Mouse (Mus musculus): ENCODE measurements around the gene Naa20. TPM values are rescaled to one million over a fixed set of nuclear protein-coding genes. Genes with fewer than 3 reads are reported as not detected.

Naa20 gene
- total RNA-seq, 2 experiments from 2014 or later: 71.8 to 80.8 TPM

DNA sequence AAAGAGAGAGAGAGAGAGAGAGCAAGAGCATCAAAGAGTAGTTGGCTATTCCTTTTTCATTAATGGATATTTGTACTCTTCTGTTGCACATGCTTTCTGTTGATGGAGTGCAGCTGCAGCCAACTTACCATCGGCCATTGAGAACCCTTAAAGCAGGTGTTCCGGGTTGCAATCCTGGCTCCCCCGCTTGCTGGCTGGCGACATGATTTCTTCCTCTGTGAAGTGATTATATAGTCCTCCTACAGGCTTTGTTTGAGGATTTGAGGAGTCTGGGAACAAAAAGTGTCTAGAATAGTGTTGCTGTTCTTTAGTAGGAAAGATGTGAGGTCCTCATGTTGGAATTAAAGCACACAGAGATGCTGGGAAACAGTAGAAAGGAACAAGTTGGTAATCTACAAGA lies 30.6 kb upstream of the Naa20 start:
- intact Hi-C loops (cut with DNase I): no loop called here
- DNase-seq (ENCODE audit: extremely low spot score in 1 of 2, low spot score in 2 of 2): no peak
- H3K27ac ChIP-seq: no peak overlapping the region
- no peak for TF ChIP-seq CTCF (IDR thresholded peaks at IDR 0.05)
- H3K4me3 ChIP-seq: no peak overlapping the region

GRCm38 (mm10) chr2:145872099-145872498 lies 29.8 kb upstream of the Naa20 start:
- no peak for TF ChIP-seq CTCF (IDR thresholded peaks at IDR 0.05)
- intact Hi-C loops (cut with DNase I): no loop called here
- Histone ChIP-seq H3K4me3 (no peak overlapping the region), H3K27ac (no peak overlapping the region)
- DNase-seq (ENCODE audit: extremely low spot score in 1 of 2, low spot score in 2 of 2): no peak

- intact Hi-C loops (cut with DNase I): no loop called here
- H3K27ac ChIP-seq: no peak overlapping the region
- DNase-seq (ENCODE audit: extremely low spot score in 1 of 2, low spot score in 2 of 2): no peak
- no peak overlapping the region for H3K4me3 ChIP-seq
- no peak for TF ChIP-seq CTCF (IDR thresholded peaks at IDR 0.05)
Measured at GRCm38 (mm10) chr2:145873953-145874352, 27.9 kb upstream of the Naa20 start.

DNA sequence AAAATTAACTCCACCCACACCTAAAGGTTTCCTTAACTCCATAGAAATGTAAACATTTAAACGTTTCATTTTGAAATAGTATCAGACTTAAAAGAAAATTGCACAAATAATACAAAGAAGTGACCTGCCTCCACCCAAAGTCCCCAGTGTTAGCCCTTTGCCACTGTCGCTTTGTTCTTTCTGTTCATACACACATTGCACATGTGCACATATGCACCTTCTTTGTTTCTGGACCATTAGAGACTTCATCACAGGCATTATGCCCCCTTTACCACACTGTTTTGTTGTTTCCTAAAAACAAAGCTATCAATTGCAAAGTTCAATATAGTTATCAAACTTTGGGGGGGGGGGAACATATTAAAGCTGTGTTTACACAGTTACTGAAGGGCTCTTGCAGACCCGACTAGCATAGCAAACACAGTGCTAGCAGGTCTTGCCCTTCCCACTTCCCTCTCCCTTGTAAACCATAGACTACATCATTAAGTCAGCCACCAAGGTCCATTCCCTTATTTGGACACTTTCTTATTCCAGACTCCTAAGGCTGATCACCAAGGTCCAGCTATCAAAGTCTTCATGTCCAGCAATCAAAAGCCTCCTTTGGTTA lies 26.9 kb upstream of the Naa20 start:
- no peak for TF ChIP-seq CTCF (IDR thresholded peaks at IDR 0.05)
- intact Hi-C loops (cut with DNase I): no loop called here
- no peak for DNase-seq (ENCODE audit: extremely low spot score in 1 of 2, low spot score in 2 of 2)
- no peak overlapping the region for H3K27ac ChIP-seq
- no peak overlapping the region for H3K4me3 ChIP-seq

DNA sequence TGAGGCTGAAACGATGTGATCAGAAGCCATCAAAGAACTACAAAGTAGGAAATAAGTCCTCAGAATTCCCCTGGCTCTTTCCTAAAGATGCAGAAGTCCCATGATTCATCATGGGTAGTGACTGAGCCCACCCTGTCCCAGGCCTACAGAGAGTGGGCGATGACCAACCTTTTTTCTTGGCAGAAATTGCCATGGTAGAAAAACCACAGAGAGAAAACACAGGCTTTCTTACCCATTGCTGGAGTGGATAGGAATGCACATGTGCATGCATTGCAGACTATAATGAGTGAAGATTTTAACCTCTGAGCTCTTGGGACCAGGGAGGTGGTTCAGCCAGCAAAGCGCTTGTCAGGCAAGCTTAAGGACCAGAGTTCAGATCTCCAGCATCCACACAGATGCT lies 24.7 kb upstream of the Naa20 start:
- intact Hi-C loops (cut with DNase I): no loop called here
- no peak for DNase-seq (ENCODE audit: extremely low spot score in 1 of 2, low spot score in 2 of 2)
- no peak overlapping the region for H3K27ac ChIP-seq
- no peak overlapping the region for H3K4me3 ChIP-seq
- TF ChIP-seq CTCF (IDR thresholded peaks at IDR 0.05): no peak

DNA sequence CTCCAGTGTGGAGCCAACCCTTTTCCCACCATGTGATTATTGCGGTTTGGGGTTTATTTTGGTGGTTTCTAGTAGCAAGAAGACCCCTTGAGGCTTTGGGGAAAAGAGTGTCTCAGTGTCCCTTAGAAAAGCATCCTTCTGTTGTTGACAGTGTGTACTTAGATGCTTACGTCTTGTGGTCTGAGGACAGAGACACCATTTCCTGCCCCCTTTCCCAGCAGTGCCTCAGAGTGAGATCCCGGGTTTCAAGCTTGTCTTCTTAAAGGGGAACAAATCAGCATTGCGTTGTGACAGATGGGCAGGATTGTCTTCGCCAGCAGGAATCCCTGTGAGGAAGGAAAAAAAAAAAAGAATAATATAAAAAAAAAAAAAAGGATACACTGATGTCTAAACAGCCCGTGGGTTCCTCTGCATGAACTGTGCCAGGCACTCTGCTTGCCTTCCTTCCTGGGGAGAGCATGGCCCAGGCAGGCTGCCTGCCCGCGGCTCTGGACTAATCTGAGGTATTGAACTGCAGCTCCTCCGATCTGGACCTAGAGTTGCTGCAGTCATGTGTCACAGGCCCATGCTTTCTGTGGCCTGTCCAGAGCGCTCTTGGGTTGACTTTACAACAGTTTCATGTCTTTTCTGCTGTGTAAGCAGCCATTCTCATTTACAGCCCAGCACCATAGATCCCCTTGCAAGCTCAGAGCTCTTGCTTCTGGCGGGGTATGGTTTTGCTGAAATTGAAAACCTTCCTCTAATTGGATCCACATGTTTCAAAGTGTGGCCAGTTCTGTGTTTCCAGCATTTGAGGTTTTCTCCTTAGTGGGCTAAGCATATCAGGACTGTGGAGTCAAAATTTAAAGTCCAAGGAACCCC lies 20.8 kb upstream of the Naa20 start:
- peak overlapping the region; percentile 24; the same call in 1 of the 2 replicates for H3K27ac ChIP-seq
- no peak for DNase-seq (ENCODE audit: extremely low spot score in 1 of 2, low spot score in 2 of 2)
- no peak for TF ChIP-seq CTCF (IDR thresholded peaks at IDR 0.05)
- intact Hi-C loops (cut with DNase I): loop anchor here (5.0 kb wide), 2 partner anchors 89 to 184 kb away; no protein-coding TSS in a partner anchor
- H3K4me3 ChIP-seq: no peak overlapping the region

DNA sequence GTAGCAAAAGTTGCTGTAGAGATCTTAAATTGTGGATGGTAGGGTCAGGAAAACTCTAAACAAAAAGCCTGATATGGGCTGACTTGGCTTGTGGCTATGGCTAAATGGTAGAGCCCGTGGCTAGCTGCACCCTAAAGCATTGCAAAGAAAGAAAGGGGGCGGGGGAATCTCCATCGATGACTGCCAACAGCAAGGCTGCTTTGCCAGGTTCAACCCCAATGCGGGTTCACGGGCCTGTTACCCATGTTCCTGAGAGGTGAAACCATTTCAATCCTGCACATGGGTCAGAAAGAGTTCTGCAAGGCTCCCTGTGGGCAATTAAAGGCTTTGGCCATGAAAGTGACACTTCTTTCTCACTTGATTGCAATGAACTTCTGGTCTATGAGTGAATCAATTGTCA lies 20.0 kb upstream of the Naa20 start:
- Histone ChIP-seq H3K4me3 (no peak overlapping the region), H3K27ac (no peak overlapping the region)
- no peak for TF ChIP-seq CTCF (IDR thresholded peaks at IDR 0.05)
- intact Hi-C loops (cut with DNase I): loop anchor here (5.0 kb wide), 2 partner anchors 90 to 185 kb away; no protein-coding TSS in a partner anchor
- DNase-seq (ENCODE audit: extremely low spot score in 1 of 2, low spot score in 2 of 2): no peak

DNA sequence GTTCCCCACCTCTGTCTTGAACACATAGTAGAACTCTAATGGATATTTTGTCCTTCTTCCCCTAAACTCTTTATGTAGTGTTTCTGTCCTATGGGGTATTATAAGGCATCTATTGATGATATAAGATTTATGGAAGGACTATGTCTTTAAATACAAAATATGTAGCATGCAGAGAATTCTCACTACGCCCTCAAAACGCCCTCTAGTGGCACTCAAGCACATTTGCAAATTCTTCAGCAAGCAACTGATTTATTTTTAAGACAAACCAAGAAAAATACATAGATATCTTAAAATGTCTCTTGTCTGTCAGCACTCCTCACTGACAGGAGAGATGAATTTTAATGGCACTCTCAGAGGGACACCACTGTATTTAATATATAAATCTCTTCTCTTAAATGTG lies 19.5 kb upstream of the Naa20 start:
- TF ChIP-seq CTCF (IDR thresholded peaks at IDR 0.05): peak; percentile 81
- intact Hi-C loops (cut with DNase I): loop anchor here (5.0 kb wide), 2 partner anchors 90 to 185 kb away; no protein-coding TSS in a partner anchor
- no peak overlapping the region for H3K27ac ChIP-seq
- no peak overlapping the region for H3K4me3 ChIP-seq
- no peak for DNase-seq (ENCODE audit: extremely low spot score in 1 of 2, low spot score in 2 of 2)

DNA sequence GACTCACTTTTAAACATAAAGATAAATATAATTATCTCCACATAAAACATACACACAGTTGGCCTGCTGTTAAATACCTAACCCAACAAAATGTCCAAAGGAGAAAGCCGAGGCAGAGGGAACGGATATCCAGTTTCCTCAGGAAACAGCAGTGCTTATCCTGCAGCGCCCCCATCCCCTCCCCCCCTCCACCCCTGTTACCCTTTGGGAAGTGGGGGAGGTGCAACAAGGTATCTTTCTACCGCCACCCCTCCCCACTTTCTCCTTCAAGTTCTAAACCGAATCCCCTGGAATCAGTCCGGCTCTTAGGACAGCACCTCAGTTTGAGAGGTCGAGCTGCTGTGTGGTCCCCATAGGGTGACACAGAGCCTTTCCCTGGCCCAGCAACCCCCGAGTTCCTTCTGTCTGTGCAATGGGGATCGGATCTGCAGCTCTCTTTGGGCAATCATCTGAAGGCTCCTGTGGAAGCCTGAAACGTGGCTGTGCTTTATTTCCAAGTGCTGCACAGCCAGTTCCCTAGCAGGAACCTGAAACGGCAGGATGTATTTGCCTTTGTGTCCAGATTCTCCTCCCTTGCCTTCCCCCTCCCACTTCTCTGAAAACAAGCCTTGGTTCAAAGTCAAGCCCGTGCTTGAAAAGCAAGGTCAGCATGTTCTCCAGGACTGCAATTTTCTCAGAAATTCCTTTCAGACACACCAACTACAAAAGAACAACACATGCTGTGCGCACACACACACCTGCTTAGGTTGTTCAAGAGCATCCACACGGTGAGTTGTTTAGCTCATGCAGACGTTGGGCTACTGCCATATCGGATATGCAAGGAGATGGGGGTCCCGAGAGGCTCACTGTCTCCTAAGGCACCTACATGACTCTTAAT lies 17.6 kb upstream of the Naa20 start:
- Histone ChIP-seq H3K4me3 (no peak overlapping the region), H3K27ac (peak overlapping the region; percentile 79)
- no peak for TF ChIP-seq CTCF (IDR thresholded peaks at IDR 0.05)
- DNase-seq (ENCODE audit: extremely low spot score in 1 of 2, low spot score in 2 of 2): no peak
- intact Hi-C loops (cut with DNase I): loop anchor here (5.0 kb wide), 2 partner anchors 92 to 187 kb away; no protein-coding TSS in a partner anchor

DNA sequence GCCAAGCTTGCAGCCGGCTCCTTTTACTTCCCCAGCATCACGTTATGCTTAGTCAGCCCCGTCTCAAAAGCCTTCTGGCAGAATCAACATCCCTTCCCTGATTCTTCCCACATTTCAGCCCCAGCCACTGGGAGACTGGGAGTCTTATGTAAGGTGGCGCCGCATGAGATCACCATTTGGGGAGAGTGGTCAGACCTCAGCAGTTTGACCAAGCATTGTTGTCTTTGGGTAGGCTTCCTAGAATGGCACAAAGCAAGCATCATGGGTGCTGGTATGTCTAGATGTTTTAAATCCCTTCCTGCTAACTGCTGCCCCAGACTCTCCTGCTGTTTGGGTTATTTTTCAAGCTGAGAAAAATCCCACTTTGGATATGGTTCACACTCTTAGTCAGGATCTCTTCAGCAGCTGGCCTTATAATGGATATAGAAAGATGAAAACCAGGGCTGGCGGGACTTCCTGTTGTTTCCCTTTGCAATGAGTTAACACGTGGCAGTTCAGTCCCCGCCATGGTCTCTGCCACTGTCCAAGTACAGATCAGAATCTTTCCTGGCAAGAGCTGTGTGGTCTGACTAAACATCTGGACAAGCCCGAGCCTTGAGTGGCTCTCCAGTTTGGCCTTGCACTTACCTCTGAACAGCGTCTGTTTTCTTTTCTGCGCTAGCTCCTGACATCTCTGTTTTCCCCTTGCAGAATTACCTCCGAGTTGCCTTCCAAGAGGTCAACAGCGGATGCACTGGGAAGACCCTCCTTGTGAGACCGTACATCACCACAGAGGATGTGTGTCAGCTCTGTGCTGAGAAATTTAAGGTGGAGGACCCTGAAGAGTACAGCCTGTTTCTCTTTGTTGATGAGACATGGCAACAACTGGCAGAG lies 16.8 kb upstream of the Naa20 start:
- peak in 1 of 2 experiments; percentile 57 for DNase-seq (ENCODE audit: extremely low spot score in 1 of 2, low spot score in 2 of 2)
- TF ChIP-seq CTCF (IDR thresholded peaks at IDR 0.05): no peak
- Histone ChIP-seq H3K4me3 (no peak overlapping the region), H3K27ac (peak overlapping the region; percentile 79)
- intact Hi-C loops (cut with DNase I): loop anchor here (5.0 kb wide), 3 partner anchors 33 to 188 kb away; no protein-coding TSS in a partner anchor

Data from left cerebral cortex, adult 2 months (tissue).